Mouse (Mus musculus) embryo, embryonic 9.5 days (tissue): Measurements from ENCODE around the gene Vps13d.
A peak's percentile ranks its signal among the peaks of the same experiment; 100 is the strongest.

Experiments used
- DNase-seq: peaks from one replicate; pipeline ENCODE4 v3.0.0-alpha.2; 2017; ENCODE audit errors: extremely low spot score

Gene Vps13d

DNA sequence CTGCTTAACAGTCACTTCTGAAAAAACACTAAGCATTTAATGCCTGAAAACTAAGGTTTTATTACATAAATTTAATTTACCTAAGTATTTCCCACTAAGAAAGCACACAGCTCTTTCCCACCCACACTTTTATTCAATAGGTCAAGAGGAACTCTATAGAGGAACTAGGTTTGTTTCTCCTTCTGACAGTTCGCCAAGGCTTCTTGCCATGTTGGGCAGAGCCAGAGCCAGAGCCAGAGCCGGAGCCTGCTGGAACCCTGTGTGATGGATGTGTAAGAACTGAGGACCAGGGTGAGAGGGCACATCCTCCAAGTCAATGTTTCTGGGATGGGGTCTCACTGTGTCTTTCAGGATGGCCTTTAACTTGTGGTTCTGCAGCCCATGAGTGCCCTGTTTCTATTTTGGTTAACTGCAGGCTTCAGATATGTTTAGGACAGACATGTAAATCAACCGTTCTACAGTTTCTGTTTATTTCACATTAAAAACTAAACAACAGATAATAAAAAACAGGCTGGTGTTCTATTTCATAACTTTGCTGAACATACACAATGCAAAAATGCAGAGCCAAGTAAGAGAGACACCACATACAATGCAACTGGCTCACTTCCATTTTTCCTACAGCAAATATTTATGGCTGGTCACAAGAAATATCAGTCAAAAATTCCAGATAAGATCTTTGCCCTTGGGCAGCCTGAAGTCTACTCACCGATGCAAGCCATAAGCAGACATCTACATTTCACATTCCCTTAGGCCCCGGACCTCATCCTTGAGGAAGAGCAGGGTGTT is 157.0 kb downstream of the Vps13d start:
- no peak for DNase-seq

DNA sequence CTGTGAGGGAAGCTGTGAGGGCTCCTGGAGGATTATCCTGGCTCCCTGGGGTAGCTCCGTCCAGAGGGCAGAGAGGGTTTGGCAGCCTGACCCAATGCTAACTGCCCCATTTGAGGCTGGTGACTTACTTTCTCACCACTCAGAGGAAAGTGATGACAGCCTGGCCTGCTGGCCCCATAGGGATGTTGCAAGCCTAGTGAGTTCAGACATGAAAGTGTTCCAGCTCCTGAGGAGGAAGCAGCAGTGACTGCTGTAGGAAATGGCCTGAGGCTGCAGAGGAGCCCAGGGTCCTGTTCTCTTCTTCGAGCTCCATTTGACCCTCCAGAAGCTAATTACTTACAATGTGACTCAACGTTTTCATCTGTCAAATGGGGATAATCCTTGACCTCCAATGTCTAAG is 157.8 kb downstream of the Vps13d start:
- DNase-seq = no peak

DNA sequence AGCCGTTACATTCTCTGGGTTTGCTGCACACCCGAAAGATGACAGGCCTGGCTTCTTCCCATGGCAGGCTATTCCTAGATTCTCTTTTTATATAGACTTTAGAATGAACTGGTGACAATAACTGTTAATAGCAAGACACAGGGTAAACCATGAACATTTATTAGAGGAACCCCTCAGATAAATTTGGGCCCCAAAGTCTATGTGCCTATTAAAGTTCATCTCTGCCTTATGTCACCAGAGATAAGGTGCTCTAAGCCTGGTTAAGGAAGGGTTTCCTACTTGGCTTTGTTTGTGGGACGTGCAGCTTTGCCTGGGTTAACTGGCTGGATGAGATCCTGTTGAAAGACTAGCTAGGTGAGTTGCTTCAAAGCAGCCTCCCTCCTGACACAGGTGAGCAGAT is 159.4 kb downstream of the Vps13d start:
- DNase-seq = no peak

DNA sequence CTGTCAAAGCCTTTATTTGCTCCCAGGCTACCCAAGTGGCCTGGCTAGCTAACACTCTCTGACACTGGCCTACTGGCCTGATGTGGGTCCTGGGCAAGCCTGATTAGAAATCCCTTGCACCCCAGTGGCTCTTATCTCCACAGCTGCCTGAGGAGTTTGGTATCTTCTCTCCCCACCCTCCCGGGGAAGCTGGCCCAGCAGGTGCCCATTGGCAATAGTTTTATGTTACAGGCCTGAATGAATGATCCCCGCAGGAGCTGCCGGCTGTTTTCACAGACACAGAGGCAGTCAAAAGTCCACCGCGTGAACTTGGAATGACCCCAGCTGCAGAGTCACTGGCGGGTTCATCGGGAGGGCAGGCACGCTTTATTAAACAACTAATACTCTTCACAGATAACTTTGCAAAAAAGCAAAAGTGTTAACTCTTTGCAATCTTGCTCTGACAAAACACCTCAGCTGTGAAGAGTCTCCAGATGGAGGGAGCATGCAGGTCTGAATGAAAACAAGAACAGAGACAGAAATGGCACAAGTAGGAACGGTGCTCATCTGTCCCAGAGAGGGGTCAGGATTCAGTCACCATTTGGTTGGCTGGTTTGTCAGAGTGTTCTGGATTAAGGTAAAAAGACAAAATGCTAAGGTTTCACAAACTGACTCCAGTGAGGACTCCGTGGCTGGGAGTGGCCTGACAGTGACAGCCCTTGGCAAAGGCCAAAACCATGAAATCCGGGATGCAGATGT is 160.1 kb downstream of the Vps13d start:
- DNase-seq = peak; percentile 79

DNA sequence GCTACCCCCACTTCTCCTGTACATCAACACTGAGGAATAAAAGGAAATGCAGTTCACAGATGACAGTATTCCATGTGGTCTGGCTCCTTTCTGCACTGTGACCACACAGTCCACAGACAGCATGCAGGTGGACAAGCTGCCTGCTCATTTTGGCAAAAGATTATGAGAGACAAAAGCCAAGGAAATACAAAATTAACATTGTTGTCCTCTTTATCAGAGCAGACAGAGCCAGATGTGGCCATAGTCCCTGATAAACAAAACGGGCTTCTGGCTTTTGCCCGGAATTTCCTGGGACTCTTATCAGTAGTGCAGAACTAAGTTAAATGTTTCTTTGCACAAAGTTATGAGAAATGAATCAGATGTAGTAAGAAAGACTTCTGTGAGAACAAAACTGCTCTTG is 161.4 kb downstream of the Vps13d start:
- no peak for DNase-seq

DNA sequence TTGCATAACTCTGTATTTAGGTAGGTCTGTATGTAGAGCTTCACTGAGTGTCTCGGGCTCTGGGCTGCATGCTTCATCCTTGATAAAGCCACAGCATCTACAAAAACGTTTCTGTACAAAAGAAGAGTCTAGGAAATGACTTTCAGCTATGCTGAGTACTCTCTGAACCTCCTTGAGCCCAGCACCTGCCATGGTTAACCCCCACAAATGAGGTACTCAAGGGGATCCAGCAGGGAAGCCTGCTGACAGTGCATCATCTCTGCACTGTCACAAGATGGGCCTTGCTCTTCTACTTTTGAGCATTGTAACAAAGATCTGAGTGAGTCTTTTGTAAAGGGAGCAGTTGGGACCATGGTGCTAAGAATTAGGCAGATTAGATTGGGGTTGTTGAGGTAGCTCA is 162.2 kb downstream of the Vps13d start:
- no peak for DNase-seq

DNA sequence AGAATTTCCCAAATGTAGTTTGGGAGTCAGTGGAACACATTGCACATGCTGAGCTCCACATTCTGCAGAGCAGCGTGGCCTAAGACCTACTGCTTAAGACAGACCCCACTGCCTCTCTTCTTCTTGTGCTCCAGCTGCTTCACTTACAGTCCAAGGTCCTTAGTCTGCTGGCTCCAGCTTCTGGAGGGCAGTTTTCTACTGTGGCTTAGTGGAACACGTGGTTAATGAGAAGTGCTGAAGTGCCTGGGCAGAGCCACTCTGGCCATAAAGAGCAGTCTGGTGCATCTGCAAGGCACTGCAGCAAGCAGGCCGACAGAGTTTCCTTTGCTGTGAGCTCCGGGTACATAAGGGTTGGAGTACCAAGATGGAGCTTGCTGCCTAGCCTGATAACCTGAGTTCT is 163.3 kb downstream of the Vps13d start:
- no peak for DNase-seq

DNA sequence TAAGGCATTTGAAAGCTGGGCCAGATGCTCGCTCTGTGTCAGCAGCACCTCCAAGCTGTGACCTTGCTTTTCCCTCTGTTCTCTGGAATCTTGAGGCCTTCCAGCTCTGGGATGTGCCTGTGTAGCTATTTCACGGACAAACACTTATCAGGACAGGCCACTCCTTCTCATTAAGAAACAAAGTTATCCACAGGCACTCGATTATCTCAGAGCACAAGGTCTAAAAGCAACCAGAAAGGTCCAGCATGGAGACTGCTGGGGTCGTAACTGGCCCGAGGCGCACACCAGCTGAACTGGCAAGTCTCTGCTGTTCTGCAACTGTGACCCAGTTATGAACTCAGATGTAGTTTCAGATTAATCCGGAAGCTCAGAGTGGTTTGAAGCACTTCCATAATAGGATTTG is 168.4 kb downstream of the Vps13d start:
- no peak for DNase-seq

DNA sequence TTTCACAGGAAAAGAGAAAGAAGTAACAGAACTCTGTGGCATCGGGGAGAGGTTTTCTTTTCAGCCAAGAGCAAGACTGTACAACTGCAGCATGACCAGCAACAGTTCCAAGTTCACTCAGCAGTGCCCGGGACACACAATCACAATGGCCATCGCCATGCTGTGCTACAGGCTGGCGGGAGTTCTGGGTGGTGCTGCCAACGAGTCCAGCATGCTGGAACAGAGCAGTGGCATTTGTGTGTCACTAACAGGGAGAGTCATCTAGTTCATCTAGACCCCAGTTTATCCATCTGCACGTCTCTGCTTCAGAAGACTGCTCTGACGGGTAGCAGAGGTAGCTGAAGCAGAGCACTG is 169.4 kb downstream of the Vps13d start:
- no peak for DNase-seq

DNA sequence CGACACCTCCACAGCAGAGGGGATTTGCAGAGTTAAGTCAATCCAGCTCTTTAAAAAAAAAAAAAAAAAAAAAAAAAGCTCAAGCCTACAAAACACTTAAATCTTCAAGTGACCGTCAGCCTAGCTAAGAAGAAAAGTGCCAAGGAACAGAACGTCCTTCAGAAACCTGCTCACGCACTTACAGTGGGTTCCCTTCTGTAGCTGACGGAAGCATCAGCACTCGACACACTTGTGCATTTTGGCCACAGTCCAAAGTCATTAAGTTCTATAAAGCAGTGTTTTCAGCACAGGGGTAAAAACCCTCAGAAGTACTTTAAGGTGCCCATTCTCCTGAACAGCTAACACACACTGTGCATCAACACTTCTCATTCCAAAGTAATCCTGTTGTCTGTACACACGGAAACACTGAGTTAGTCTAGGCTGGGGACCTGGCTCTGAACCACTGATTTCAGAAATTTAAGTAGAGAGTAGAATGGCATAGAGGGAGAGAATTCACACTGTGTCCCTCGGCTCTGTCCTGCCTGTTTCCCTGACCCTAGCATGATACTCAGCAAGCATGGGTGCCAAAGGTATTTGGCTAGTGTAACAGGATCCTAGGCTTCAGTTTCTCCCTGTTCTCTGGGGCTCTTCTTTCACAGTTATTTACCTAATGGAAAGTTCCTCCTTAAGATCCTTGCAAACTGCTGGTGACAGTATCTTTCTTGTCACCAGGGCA is 170.0 kb downstream of the Vps13d start:
- no peak for DNase-seq

DNA sequence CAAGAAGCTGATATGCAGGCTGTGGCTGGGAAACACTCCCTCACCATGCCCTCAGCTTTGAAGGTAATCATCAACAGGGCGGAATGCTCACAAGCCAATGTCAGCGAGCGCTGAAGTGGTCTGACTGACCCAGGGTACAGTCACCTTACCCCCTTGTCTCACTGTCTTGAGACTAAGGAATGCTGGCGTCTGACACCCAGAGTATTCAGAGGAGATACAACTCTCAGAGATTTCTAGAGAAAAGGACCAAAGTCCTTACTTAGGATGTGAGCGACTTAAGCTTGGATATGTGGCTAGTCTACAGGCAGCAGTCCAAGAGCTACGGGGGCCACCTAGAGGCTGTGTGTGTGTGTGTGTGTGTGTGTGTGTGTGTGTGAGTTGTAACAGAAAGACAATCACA is 170.9 kb downstream of the Vps13d start:
- DNase-seq = no peak

DNA sequence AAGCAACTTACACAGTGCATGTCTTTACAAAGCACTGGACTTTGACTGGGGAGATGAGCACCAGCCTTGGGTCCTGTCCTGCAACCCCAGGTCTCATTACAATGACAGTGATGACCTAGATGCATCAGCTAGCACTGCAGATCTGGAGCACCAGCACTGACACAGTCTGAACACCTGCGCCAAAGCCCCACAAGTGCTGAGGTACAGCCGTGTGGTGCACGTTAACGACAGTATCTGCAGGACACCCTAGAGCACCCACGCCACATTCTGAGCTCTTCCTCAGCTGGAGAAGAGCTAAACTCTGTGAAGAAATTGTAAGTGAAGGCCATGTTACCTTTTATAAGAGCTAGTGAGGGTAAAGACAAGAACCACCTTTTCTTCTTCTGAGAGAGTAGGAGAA is 172.0 kb downstream of the Vps13d start:
- no peak for DNase-seq

DNA sequence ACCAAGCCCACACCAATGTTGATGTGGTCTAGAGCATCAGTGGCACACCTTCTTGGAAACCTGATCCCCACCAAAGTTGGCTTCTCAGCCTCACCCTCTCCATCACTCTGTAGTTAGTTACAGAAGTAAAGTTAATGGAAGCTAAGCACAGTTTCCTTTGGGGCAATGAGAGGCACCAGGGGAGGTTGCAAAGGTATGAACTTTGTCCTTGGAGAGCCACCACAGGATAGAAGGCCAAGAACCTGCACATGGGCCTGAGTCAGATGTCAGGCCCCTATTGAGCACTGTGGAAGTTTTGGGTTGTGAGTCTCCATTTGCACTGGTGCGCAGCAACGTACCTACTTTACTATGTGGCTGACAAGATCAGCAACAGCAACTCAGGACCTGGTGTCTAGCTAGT is 172.6 kb downstream of the Vps13d start:
- no peak for DNase-seq

DNA sequence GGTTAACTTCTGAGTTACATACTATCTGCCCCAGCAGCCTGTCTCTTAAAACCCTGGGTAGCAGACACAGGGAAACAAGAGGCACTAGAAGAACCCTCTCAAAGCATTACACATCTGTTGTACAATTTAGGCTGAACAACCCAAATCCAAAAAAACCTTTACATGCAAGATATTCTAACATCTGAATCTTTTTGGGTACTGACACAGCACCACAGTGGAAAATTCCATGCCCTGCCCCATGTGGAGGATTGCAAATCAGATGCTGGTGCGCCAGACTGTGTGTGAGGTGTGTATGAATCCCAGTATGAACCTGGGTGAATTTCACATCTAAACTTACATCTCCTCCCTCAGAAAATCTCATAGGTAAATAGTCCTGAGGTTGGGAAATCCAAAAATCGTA is 174.4 kb downstream of the Vps13d start:
- DNase-seq = no peak

DNA sequence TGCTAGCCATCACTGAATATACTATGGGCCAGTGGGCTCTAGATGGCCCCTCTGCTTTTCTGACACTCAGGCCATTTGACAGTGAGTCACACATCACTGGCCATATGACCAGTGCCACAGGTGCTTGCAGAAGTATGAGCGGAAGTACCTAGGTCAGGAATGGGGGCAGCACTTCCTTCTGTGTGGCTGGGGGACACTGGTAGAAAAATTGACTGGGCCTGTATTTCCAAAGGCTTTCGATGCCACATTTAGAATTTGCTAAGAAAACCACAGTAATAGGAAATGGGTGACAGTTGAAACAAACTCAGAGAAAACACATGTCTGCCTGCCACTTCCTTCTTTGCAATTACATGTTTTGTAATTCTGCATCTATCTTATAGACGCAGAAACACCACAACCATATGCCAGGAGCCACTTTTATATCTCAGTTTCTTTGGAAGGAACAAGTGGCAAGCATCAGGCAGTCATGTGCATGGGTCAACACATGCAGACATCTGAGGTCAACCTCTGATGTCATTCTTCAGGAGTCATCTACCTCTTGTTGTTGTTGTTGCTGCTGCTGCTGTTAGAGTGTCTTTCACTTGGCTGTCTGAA is 175.6 kb downstream of the Vps13d start:
- DNase-seq = no peak

DNA sequence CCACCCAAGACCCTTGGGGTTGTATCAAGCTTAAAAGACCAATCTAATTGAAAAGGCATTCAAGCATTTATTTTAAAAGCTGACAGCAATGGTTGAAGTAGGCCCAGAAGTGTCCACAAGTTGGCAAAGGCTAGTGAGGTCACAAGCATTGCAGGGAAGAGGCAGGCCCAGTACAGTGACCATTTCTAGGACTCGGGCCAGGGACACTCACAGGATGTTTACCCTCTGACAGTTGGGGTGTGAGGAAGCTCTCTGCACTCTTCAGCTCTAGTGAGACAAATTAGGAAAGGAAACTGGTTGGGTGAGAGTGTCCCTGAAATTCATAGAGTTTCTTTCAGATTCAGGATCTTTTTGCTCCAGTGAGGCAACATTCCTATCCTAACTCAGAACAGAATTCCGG is 177.1 kb downstream of the Vps13d start:
- no peak for DNase-seq

DNA sequence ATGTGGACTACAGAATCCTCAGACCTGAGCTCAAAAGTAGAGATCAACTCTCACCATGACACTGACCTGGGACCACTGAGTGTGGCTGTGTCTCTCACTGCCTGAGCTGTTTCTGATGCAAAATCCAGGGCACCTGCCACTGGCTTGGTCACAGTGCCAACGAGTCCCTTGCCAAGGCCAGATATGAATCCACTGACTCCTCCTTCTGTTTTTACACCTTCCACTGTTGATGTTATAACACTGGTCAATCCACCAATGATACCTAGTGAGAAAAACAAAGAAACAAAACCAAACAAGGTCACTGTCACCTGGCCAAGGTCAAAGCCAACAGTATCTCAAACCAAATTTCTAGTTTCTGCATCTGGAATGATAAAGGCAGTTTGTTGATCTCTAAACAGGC is 178.1 kb downstream of the Vps13d start:
- no peak for DNase-seq

DNA sequence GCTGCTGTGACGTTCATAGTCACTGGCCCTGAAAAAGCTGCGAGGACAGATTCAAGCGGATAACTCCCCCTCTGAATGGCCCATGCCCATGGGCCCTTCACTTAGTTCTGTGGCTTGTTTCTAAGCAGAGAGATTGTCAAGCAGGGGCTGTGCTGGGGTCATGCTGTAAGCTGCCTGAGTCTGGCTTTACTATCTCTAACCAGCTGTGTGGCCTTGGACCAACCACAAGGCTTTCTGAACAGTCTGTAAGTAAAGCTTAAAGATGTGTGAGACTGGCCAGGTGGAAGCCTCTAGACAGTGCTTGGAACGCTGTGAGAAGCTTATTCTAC is 180.2 kb downstream of the Vps13d start:
- DNase-seq = no peak

DNA sequence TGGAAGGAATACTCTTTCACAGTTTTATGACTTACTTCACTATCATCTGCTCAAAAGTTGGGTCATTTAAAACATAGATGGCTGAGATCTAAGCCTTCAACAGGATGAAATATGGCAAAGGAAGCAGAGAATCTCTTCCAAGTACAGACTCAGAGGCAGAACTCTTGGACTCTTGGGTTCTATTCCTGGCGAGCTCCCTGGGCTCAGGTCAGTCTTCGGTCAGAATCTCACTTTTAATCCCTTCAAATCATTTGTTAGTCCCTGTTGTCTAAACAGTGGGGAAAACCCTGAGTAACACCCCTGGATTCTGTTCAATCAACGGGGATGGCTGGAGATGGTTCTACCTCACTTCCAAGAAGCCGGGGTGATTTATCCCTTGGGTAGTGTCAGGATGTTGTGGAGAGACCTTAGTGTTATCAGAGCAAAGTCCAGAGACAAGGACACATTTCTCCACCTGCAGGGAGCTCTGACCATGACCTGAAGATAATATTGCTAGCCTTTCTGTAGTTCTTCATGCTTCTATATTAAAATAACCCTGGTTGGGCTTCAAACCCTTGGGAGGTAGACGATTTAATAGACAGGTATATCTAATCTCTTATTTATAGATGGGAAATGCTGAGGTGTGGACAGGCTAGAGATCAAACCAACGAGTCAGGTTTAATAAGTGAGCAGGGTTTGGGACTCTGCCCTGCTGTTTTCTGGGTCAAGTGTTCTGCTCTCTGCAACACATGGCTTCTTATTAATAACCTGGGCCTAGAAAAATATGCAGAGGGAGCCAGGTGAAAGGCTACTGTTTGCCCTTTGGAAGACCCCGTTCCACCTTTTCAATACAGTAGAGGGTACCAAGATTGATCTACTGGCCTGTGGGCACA is 180.8 kb downstream of the Vps13d start:
- no peak for DNase-seq

DNA sequence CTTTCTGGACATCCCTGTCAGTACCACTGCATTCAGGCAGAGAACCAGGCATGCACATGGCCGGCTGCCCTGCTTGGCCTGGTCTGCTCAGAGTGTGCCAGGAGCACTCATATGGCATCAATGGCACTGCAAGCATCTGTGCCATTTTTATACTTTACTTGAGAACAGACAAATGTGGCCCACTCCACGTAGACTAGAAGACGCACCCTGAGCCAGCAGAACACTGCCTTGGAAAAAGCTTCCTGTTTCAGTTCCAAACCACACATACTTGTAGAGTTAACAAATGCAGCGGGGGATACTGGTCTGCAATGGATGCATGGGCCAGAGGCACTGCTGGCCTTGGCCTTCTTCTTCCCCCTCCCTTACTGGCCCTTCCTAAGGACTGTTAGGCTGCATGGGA is 181.6 kb downstream of the Vps13d start:
- DNase-seq = no peak

DNA sequence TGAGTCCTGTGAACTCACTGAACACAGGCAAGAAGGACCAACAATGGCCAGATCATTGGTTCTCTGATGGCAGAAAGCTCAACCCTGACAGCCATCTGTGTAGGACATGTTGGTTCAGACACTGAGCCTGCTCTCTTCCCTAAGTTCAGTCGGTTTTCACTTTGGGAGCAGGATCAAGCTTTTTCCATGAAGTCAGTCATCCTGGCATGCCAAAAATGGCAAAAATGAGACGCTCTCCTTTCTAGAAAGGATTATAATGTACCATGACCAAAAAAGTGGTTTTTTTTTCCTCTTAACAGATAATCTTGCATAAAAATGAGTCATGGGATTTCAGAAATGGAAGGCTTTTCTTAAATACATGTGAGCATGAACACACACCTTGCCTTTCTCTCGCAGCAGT is 183.6 kb downstream of the Vps13d start:
- DNase-seq = no peak

DNA sequence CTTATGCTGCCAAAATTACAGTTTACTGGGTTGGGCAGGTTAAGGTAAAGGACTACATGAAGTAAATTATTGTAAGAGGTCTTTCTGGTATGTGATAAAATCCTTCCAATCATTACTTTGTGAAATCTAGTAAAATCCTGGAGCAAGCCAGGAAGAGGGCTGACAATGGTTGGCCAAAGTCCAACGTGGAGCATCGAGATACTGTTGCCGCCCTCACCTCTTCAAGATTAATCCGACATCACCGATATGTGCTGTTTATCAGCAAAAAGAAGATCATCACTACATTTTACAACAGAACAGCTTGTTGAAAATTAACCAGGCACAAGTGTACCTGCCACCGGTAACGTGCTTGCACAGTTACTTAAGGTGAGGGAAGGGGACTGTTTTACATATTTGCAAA is 184.9 kb downstream of the Vps13d start:
- DNase-seq = no peak
